Mouse (Mus musculus): Measurements from ENCODE around the gene Snx3. TPM values are rescaled to one million over a fixed set of nuclear protein-coding genes. Genes with fewer than 3 reads are reported as not detected.

Gene Snx3
- total RNA-seq, 2 experiments from 2014 or later: 205 to 213 TPM

DNA sequence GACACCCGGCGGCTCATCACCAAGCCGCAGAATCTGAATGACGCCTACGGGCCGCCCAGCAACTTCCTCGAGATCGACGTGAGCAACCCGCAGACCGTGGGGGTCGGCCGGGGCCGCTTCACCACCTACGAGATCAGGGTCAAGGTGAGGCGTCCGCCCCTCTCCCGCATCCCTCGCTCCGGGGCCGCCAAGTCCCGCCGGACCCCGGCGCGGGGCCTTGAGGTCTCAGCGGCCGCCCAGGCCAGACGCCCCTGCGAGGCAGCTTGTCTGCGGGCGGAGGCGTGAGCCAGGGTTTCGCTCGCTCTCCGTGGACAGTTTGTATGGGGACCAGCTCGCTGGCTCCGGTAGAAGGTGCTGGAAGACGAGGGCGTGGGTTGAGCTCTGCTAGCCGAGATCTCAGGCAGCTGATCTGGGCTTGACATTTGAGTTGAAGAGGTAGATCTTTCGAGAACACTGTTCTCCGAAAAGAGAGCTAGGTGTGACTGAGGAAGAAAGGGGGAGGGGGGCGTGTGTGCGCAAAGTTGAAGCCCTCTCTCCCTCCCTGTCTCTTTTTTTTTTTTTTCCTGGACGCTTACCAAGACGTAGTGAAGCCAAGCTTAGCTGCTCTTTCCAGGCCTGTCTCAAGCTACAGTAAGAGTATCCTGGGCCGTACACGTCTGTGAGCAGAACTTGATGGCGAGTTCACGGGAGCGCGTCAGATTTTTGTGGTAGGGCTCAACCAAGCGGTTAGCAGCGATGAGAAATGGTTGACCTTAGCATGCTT, 700 bp downstream of the Snx3 start:
- intact Hi-C loops (cut with DNase I): no loop called here
- peak; percentile 57 to 67 for DNase-seq (ENCODE audit: low spot score in 2 of 2)

DNA sequence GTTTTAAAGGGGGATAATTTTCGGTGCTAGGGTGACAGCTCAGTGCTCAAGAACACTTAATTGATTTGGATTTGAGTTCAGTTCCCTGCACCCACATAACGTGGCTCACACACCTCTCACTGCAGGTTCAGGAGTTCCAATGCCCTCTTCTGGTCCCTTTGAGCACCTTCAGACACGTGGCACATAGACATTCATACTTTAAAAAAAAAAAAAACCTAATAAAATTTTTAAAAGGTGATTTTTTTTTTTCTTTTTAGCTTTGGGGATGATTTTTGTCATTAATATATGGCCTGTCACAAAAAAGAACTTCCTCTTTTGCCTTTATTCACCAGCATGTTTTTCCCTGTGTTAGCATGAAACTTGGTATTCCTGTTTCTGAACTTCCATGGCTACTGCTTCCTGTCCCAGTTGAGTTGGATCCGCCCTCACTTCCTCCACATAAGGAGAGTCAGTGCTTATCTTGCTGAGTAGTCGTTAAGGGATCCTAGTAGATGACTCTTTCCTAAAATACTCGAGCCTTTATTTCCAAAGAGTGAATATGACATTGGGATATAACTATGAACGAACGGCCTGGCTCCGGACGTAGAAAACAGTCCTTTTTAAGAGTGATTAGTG, 2.4 kb downstream of the Snx3 start:
- intact Hi-C loops (cut with DNase I): no loop called here
- DNase-seq (ENCODE audit: low spot score in 2 of 2): no peak

DNA sequence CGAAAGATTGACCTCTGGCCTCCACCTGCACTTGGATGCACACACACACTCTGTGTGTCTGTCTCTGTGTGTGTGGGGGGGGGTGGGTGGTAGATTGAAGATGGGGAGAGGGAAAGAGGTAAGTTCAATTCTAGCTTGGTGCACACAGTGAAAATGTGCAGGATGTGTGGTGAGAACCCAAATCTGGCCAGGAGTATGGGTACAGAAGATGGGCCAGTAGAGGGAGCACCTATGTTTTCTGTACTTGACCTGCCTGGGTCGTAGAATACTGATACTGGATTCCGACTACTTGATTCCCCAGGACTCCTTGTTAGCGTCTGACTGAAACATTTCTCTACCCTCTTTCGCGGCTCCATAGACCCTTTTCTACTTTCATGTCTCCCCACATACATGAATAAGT, 8.3 kb downstream of the Snx3 start:
- intact Hi-C loops (cut with DNase I): no loop called here
- DNase-seq (ENCODE audit: low spot score in 2 of 2): no peak

DNA sequence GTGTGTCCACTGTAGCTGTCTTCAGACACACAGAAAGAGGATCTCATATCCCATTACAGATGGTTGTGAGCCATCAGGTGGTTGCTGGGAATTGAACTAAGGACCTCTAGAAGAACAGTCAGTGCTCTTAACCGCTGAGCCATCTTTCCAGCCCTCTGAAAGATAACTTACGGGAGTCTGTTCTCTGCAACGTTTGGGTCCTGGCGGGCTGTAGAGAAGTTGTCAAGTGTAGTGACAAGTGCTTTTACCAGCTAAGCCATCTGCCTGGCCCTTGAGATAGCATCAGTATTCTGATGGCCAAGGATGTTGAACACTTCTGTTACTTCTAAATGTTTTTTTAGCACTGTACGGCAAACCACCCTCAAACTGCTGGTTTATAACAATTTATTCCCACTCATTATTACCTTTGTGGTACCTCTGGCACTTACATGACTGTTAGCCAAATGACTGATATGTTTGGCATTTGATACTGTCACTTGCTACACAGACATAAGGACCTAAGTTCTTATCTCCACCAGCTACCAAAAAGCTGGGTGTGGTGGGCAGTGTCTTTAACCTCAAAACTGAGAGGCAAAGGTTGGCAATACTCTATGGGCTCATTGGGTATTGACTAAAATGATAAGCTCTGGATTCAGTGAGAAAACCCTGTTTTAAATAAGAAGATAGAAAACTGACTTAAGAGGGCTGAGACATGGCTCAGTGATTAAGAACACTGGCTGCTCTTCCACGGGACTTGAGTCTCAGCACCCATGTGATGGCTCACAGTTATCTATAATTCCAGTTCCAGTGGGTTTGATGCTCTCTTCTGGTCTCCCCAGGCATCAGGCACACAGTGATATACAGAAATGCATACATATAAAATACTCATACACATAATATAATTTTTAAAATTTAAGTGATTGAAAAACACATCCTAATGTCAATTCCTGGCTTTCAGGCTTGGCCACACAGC, 9.6 kb downstream of the Snx3 start:
- intact Hi-C loops (cut with DNase I): no loop called here

DNA sequence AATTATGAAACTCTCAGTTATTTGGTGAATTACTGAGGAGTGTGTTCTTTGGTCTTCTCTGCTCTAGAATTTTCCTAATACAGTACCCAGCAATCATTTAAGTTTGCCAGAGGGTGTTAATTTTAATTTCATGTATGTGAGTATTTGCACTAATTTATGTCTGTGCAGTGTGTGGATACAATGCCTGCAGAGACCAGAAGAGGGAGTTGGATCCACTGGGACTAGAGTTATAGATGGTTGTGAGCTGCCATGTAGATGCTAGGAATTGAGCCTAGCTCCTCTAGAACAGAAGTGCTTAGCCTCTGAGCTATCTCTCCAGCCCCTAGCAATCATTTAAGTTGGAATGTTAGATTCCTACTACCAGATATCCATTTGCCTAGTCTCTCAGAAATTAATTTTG, 12.3 kb downstream of the Snx3 start:
- intact Hi-C loops (cut with DNase I): no loop called here
- DNase-seq (ENCODE audit: low spot score in 2 of 2): no peak

More for the DNA sequence above, 9.6 kb downstream of the Snx3 start:
- no peak for DNase-seq (ENCODE audit: low spot score in 2 of 2)

DNA sequence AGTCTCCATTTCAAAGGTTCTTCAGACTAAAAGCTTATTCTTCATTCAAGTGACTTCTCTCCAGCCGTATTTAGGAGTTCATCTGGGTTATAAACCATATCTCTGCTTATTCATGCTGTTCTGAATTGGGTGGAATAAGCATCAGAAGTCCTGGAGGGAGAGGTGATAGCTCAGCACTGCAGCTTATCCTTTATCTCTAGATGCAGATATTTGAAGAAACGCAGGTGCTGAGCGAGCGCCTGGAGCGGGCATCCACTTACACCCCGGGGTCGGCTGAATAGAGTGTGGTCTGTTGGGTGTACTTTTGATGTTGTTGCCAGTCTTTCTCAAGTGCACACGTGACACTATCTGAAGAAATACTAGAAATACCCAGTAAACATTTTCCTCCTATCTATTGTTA, 16.5 kb downstream of the Snx3 start:
- no peak for DNase-seq (ENCODE audit: low spot score in 2 of 2)

DNA sequence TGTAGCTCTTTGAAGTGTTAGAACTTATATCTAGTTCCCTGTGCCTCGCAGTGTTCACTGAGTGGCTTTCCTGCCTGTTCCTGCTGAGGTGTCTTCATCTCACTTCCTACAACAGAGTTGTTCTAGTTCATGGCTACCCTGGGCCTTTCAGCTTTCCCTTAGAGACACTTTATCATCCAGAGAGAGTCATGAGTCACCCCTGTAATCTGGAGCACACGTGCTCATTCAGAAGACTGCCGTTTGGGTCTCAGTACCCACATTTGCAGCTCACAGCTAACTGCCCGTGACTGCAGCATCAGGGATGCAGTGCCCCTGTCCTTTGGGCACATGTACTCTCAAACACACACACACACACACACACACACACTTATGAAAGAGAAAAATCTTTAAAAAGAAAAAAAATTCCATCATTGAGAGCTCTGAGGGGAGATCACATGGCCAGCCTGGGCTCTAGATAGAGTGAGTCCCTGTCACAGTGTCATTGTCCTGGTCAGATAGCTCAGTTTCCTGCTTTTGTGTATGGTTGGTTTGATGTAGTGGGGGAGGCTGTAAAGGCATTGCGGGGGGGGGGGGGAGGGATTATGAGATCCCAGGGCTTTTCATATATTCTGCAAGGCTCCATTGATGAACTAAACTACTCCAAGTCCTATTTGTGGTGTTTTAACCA, 19.6 kb downstream of the Snx3 start:
- intact Hi-C loops (cut with DNase I): no loop called here
- DNase-seq (ENCODE audit: low spot score in 2 of 2): no peak

More for the DNA sequence above, 16.5 kb downstream of the Snx3 start:
- intact Hi-C loops (cut with DNase I): no loop called here

DNA sequence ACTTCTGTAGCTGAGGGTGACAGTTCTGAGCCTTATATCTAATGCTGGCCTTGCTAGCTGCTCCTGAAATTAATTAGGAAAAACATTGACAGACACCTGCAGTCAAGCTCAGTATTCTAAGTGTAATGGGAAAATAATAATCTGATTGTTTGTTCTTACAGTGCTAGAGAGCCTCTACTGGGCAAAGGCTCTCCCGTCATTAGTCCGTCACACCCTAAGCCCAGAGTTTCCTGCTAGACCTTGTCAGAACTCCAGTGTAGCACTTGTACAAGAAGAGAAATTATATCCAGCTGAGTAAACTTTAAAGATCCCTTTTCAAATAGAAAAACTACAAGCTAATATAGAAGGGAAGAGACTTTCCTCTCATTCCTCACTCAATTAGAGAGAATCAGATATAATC, 21.1 kb downstream of the Snx3 start:
- intact Hi-C loops (cut with DNase I): no loop called here
- DNase-seq (ENCODE audit: low spot score in 2 of 2): no peak

DNA sequence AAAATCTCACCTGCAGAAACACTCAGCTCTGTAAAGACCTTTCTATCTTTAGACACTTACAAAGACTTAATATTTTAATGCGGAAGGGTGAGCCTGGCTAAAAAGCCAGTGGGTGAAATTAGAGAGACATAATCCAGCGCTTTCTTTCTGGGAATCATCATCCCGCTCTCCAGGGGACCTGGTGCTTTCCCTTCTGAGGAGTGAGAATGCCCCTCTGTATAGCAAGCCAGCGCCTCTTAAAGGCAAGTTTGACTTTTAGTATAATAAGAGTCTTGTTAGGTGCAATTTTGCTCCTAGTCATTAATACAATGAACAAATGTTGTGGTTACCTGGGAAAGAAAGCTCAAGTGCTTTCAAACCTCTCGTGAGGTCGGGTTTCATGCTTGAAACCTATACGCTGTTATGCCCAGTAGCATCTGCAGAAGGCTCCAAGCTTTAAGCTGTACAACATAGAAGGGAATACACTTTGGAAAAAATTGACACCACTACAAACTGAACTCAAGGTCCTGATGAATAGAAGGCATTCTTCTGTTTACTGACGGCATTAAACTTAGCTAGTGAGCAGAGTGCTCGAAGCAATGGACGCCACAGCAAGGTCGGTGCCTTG, 21.8 kb downstream of the Snx3 start:
- intact Hi-C loops (cut with DNase I): no loop called here
- no peak for DNase-seq (ENCODE audit: low spot score in 2 of 2)

DNA sequence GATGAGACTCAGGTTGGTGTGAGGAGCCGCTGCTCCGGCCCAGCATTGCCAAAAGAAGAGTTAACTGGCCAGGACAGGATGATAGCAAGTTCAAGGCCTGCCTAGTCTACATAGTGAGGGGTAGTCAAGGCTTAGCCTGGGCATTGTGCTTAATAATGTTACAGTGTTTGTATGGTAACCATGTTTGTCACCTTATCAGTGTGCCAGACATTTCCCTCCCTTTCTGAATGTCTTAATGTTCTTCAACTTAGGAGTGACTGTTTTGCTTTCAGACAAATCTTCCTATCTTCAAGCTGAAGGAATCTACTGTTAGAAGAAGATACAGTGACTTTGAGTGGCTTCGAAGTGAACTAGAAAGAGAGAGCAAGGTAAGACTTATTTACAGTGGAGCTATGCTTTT, 23.9 kb downstream of the Snx3 start:
- intact Hi-C loops (cut with DNase I): no loop called here
- DNase-seq (ENCODE audit: low spot score in 2 of 2): no peak

DNA sequence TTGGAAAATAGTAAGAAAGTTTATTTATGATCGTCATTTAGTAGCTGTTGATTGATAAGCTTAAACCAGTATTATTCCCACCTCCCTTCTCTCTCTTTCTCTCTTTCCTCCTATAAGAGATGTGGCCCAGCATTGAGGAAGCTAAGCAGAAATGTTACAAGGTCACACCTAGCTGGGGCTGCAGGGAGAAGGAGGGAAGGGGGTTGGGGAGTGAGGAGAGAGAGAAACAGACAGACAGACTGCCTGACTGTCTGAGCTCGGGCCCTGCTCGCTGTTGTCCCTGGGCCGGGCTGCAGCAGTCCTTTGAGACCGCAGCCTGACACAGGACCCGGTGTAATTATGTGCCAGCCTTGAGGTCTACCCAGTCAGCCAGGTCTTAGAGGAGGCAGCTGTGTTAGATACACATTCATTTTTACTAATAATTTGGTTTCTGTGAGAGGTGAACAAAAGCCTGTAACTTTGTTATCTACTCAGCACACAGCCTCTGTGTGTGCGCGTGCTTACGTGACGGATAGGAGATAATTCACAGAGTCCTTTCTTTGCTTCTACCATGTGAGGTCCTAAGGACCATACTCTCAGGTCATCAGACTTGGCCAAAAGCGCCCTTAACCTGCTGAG, 32.1 kb downstream of the Snx3 start:
- DNase-seq (ENCODE audit: low spot score in 2 of 2): no peak
- intact Hi-C loops (cut with DNase I): no loop called here

DNA sequence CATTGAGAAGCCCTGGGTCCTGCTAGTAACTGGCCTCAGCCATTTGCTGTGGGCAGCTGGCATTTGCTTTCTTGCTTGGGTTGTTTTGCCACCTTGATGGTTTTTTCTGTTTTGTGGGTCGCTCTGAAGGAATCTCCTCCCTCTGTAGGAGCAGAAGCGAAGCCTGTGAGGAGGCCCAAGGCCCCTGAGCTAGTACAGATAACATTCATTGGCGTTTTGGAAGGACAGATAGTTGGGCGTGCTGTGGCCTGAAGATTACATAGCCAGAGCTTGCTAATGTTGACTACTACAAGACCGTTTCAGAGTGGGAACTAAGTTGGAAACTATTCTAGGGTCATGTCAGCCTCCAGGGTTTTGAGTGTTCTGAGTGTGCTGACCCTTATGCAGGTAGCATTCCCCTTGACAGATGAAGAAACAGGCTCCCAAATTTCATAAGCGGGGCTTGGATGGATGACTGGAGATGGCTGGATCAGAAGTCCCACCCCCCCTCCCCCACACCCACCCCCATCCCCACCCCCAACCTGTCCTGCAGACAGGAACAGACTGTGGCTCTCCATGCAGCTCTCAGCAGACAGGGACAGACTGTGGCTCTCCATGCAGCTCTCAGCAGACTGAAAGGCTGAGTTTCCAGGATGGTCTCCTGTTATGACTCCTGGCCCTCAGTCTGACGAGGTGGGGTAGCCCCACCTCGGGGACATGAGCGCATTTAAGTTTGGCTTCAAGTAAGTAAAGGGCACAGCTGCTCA, 35.9 kb downstream of the Snx3 start:
- intact Hi-C loops (cut with DNase I): no loop called here
- no peak for DNase-seq (ENCODE audit: low spot score in 2 of 2)

DNA sequence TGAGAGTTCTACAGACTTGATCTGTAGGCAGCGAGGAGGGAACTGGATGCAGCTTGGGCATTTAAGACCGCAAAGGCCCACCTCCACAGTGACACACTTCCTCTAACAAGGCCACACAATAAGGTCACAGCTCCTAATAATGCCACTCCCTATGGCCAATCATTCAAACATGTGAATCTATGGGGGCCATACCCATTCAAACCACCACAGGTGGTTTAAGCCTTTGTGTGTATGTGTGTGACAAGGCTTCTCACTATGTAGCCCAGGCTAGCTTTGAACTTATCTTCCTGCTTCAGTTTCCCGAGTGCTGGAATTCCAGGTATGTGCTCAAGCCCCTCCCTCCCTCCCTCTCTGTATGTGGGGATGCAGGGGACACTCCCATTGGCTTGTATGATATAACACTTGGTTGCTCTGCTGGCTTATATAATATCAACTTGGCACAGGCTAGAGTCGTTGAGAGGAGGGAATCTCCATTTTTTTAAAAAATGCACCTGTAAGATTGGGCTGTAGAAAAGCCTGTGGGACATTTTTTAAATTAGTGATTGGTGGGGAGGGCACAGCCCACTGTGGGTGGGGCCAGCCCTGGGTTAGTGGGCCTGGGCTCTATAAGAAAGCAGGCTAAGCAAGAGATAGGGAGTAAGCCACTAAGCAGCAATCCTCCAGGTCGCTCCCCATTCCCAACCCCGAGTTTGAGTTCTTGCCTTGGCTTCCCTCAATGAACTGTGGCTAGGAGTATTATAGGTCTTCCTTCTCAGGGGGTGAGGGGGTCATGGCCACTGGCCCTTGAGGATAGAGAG, 44.1 kb downstream of the Snx3 start:
- no peak for DNase-seq (ENCODE audit: low spot score in 2 of 2)
- intact Hi-C loops (cut with DNase I): no loop called here

DNA sequence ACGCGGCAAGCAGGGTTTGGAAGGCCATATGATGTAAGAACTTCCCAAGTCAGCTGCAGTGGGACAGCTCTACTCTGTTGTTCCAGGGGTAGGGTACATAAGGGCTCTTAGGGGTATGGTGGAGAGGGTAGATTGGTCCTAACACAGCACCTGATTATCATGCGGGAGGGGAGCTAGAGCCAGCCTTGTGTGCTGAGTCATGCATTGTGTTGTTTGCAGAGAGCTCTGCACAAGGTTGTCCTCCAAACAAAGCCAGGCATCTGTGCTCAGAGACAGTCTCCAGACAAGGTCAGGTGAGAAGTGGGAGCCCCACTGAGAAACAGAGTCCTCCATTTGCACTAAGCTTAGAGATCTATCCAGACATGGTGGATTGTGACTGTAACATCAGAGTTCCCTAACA, 44.7 kb downstream of the Snx3 start:
- intact Hi-C loops (cut with DNase I): no loop called here
- DNase-seq (ENCODE audit: low spot score in 2 of 2): no peak

DNA sequence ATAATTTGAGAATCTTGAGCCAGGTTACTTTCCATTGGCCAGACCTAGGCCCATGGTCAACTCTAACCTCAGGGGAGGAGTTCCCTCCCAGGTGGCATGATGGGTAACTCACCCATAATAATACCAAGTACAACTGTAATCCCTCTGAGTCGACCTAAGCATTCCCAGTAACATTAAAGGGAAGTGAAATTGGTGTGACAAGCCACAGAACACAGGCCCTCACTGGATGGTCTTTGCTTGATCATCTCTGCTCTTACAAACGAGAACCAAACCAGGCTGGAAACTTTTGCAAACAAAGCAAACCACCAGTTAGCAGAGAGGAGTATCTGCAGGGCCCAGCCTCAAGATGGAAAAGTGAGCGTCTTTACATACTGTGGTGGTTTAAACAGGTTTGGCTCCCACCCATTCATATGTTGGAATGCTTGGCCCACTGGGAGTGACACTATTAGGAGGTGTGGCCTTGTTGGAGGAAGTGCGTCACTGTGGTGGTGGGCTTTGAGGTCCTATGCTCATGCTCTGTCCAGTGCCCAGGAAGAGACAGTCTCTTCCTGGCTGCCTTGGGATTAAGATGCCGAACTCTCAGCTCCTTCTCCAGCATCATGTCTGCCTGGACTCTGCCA, 57.9 kb downstream of the Snx3 start:
- intact Hi-C loops (cut with DNase I): no loop called here
- no peak for DNase-seq (ENCODE audit: low spot score in 2 of 2)

DNA sequence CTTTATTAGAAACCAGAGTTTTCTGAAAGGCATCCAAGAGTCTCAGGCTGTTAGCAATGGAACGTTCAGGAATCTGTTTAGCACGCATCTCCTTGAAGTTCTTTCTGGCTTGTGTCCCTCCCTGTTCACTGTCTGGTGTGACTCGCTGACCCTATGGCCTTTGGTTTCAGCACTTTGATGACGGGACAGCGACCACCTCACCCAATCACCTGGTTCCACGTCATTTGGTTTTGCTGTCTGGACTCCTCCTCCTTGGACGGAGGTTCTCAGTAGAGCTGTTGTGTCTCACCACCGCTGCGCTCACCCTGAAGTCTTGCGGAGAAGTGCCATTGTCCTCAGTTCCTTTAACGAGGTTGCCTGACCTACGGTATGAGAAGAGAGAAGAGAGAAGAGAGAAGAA, 60.4 kb downstream of the Snx3 start:
- intact Hi-C loops (cut with DNase I): no loop called here
- no peak for DNase-seq (ENCODE audit: low spot score in 2 of 2)

DNA sequence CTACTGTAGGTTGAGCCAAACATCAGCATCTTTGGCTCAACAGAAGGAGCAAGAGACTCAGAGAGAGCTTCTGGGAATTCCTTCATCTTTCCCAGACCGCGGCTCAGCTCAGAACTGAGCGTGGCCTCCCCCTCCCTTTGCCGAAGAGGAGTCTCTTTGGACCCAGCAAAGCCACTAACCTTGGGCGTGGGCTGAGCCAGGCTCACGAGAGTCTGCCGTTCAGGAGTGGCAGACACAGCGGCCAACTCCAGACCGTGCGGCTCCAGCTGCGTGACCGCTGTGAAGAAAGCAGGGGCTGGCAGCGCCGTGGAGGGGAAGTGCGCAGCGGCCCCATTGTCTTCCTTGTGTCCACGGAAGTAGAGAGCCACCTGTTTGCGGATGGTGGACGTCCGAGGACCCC, 70.7 kb downstream of the Snx3 start:
- intact Hi-C loops (cut with DNase I): no loop called here
- DNase-seq (ENCODE audit: low spot score in 2 of 2): no peak
